Mouse (Mus musculus): ENCODE data around the gene Phldb2.

The Phldb2 gene

GRCm38 (mm10) chr16:45893796-45894195 lies 59.6 kb downstream of the Phldb2 start:
- no peak for ATAC-seq (ENCODE audit: low TSS enrichment)

GRCm38 (mm10) chr16:45892928-45893327 lies 60.5 kb downstream of the Phldb2 start:
- ATAC-seq (ENCODE audit: low TSS enrichment), result no peak

DNA sequence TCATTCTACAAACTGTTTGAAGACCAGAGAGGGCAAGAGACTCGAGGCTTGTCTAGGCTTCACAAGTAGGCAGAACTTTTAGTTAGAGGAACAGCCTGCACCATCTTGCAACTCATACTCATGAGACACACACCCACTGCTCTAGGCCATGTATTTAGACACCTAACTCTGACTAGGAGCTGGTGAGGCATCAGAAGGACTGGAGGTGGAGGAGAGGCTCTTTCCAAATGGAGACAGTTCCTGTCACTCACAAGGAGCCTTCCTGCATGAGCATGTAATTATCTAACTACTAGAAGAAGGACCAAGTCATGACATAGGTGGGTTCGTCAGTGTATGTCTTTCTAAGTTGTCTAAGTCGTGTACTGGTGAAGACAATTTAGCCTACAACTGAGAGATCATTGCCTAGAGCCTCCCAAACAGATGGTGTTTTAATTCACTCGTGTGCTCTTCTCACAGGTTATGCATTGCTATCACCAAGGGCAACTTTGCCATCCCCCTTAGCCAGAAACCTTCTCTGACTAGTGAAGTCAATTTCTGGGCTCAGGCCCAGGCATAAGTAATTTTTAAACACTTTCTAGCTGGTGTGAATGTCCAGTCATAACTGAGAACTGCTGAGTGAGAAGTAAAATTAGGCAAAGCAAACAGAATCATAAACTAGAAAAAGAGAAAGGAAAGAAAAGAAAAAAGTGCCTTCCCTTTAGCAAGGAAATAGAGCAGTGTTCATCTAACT lies 62.8 kb downstream of the Phldb2 start:
- ATAC-seq (ENCODE audit: low TSS enrichment), result peak; percentile 97

GRCm38 (mm10) chr16:45889636-45890035 lies 63.8 kb downstream of the Phldb2 start:
- no peak for ATAC-seq (ENCODE audit: low TSS enrichment)

- ATAC-seq (ENCODE audit: low TSS enrichment), result no peak
These were observed 66.8 kb downstream of the Phldb2 start for GRCm38 (mm10) chr16:45886599-45886998.

DNA sequence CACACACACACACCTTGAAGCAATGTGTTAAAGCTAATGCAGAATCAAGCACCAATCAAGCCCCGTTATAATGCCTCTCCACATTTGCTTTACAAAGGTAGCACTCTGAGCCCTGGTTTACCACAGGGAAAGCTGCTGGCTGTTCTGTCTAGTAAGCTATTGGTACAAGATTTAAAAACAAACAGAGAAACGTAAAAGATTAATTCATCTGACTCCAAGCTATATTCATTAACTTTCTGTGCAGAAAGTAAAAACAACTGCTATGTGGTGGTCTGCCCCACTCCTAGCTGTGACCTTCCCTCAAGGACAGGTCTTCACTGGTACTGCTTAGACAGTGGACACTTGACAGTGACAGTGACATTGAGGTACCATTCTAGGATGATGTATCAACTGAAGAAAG lies 69.2 kb downstream of the Phldb2 start:
- no peak for ATAC-seq (ENCODE audit: low TSS enrichment)

- no peak for ATAC-seq (ENCODE audit: low TSS enrichment)
These were observed 72.1 kb downstream of the Phldb2 start for GRCm38 (mm10) chr16:45881177-45881832.

- no peak for ATAC-seq (ENCODE audit: low TSS enrichment)
These were observed 73.2 kb downstream of the Phldb2 start for GRCm38 (mm10) chr16:45880101-45880751.

GRCm38 (mm10) chr16:45877739-45878138 lies 75.7 kb downstream of the Phldb2 start:
- no peak for ATAC-seq (ENCODE audit: low TSS enrichment)

DNA sequence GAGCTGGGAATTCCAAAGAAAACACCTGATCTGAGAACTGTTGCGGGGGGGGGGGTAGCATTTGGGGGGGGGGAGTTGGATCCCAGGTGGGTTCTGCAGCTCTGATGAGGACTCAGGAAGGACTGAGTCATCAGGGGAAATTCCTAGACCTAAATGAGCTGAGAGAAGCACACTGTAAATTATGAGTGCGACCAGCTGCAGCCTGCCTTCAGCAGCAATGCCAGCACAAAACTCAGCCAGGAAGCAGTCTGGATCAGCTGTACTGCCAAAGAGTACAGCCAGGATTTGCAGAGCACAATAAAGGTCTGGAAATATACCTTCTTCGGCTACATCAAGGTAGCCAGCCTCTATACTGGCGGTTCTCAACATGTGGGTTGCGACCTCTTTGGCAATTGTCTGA lies 76.2 kb downstream of the Phldb2 start:
- peak; percentile 88 for ATAC-seq (ENCODE audit: low TSS enrichment)

- no peak for ATAC-seq (ENCODE audit: low TSS enrichment)
These were observed 80.0 kb downstream of the Phldb2 start for GRCm38 (mm10) chr16:45873397-45873796.

DNA sequence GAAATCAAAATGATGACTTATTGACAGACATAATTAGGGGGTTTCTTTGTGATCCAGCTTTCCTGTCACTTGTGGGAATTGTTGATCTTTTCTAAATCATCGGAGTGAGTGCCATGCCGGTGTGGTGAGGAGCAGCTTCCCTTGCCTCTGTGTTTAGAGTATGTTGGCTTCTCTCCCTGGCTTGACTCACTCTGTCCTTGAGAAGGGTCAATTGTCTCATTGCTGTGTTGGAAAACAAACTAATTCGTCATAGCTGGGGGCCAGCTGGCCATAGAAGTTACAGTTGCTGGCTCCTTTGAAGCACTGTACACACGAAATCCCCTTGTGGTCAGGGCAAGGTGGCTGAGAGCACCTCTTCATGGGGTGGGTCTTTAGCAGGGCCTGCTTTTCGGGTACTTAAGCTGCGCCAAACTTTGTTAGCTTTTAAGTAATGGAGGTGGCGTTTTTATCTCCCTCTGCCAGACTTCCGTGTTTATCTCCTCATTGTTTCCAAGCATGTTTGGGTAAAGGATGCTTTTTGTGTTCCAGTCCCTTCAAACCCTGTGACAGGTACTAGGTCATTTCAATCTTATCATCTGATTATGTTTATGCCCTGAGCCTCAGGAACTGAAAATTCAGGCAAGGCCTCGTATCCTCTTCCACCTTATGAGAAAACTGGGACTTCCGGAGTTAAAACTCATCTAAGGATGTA lies 82.0 kb downstream of the Phldb2 start:
- ATAC-seq (ENCODE audit: low TSS enrichment), result no peak

DNA sequence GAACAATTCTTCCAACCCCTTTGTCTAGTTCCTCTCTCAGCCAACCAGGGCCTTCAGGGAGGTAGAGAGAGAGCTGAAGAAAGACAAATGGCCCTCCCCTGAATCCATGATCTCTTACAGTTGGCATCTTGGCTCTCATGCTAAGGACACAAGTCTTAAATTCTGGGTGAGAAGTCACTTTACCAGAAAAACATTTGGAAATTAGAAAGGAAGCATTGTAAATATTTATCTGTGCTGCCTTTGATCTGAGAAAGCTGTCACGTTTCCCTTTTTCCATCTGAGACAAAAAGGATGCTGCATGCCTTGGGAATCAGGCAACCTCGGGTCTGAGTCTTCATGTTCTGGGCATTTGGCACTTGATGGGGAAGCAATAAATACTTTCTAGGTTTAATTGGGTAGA lies 82.7 kb downstream of the Phldb2 start:
- ATAC-seq (ENCODE audit: low TSS enrichment), result no peak

GRCm38 (mm10) chr16:45869044-45869443 lies 84.4 kb downstream of the Phldb2 start:
- ATAC-seq (ENCODE audit: low TSS enrichment), result no peak

GRCm38 (mm10) chr16:45857277-45857863 lies 96.0 kb downstream of the Phldb2 start:
- ATAC-seq (ENCODE audit: low TSS enrichment), result no peak

DNA sequence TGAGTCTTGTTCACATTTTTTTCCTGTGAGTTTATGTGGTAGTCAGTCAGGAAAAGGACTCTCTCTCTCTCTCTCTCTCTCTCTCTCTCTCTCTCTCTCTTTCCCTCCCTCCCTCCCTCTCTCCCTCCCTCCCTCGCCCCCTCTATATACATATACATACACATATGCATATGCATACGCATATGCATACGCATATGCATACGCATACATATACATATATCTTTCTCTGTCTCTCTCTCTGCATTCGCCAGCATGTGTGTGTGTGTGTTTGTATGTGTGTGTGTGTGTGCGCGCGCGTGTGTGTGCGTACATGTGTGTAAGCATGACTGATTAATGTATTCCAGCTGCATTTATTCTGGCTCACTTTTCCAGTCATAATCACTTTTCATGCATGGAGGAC lies 98.9 kb downstream of the Phldb2 start:
- no peak for ATAC-seq (ENCODE audit: low TSS enrichment)

DNA sequence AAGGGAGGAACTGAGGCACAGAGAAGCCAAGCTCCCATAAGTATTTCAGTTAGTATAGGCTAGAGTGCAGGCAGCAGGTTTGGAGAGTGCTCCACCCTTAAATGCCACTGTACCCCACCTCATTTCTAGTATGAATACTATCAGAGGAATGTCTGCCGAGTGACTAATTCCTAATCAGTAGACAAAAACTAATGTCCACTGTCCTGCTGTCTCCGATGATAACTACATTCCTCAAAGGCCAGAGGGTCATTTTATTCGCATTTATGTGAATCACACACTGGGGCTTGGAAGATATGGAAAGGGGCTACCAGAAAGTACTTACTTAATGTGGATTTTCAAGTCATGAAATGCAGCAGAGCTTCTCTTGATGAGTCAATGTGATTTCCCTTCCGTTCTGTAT lies 104.4 kb downstream of the Phldb2 start:
- ATAC-seq (ENCODE audit: low TSS enrichment), result no peak

- no peak for ATAC-seq (ENCODE audit: low TSS enrichment)
These were observed 108.5 kb downstream of the Phldb2 start for GRCm38 (mm10) chr16:45844875-45845274.

GRCm38 (mm10) chr16:45844049-45844780 lies 109.2 kb downstream of the Phldb2 start:
- peak; percentile 92 for ATAC-seq (ENCODE audit: low TSS enrichment)

DNA sequence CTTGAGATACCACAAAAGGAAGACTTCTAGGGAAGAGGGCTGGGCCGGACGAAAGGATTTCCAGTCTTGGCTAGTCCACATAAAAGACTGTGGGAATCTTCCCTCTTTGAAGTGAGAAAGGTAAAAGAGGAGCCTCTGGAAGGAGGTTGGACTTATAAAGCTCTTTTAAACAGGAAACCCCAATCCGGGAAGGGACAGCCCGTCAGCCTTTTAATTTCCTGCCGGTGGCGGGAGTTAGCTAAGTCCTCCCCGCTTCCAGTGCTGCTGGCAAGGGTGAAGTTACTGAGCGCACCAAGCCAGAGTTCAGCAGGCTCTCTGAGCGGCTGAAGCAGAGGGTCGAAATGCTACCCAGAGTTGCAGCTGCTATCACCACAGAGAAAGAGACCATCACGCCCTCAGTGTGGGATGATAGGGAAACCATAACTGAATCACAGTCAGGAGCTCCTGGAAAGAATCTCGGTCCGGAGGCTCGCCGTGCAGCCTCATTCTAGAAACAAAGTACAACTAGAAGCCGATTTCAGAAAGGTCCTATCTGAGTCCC lies 110.0 kb downstream of the Phldb2 start:
- peak; percentile 42 for ATAC-seq (ENCODE audit: low TSS enrichment)

DNA sequence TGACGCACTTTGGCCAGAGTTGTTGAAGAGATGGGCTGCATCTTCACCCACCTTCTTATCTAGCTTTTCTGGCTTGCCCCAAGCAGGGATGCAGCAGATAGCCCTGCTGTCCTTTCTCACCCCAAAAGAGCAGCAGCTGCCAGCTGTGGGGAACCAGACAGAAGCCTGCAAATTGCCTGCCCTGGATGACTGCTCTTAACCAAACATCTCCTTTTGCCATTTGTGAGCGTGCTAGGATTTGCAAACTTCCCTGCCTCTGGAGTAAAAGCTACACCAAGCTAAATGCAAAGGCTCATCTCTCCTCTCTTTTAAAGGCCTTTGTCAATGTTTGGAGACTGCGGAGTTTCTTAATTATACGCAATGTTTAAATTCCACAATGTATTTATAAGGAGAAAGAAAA lies 111.0 kb downstream of the Phldb2 start:
- no peak for ATAC-seq (ENCODE audit: low TSS enrichment)
